Mouse (Mus musculus) small intestine, adult 2 months (tissue): ENCODE measurements around the gene Maml3.

Source experiments
- CTCF ChIP-seq: fragments of 200-500 bp; IDR thresholded peaks from 2 replicates; pipeline ENCODE4 v1.5.1; 2012; ENCODE audit warnings: low read depth, mild to moderate bottlenecking, control low read depth, inconsistent platforms, low read length, moderate library complexity, mixed read lengths; ENCODE audit not compliant: insufficient replicate concordance, insufficient read length; ENCODE audit errors: extremely low read depth
- POLR2A ChIP-seq: fragments of 200-500 bp; IDR thresholded peaks from 2 replicates; pipeline ENCODE4 v1.6.1; 2012; ENCODE audit warnings: low read depth, mild to moderate bottlenecking, control low read depth, inconsistent platforms, low read length, moderate library complexity

DNA sequence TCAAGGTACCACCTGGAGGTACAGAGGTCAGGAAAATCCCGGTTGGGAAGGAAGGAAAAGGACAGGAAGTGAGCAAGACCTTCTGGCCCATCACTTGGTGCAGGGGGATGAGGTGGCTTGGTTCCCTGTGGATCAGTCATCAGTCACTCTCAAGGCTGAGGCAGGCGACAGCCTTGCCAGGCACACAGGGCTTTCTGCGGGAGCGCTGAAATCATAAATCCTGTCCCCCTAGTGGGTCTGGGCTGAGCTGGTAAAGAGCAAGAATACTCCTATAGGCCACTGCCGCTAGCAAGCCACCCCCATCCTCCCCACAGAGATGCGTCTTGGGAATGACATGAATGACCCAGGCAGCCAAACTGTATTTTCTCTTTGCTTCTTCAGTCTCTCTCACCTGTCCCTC is 177.8 kb downstream of the Maml3 start:
- TF ChIP-seq POLR2A (no peak), CTCF (no peak)
